Mouse (Mus musculus) hindbrain, embryonic 14.5 days (tissue): ENCODE results near the gene Twf1. TPM values are rescaled to one million over a fixed set of nuclear protein-coding genes. Genes with fewer than 3 reads are reported as not detected.

ENCODE experiments used
- ATAC-seq: fragments of 200-750 bp; cut with Nextera tagmentation; 2 replicates; pipeline ENCODE4 v1.8.0; 2017; ENCODE audit warnings: moderate number of reproducible peaks, mild to moderate bottlenecking, moderate TSS enrichment, moderate library complexity; ENCODE audit not compliant: low FRiP score
- DNase-seq: peaks from one replicate; pipeline ENCODE4 v3.0.0-alpha.2; 2015; ENCODE audit warnings: low spot score
- H3K27ac ChIP-seq: fragments of 300-500 bp; sonication (generic); 2 replicates; pipeline ENCODE4 v1.5.1; 2014; ENCODE audit warnings: mild to moderate bottlenecking, moderate library complexity
- H3K27me3 ChIP-seq: fragments of 300-500 bp; sonication (generic); 2 replicates; pipeline ENCODE4 v1.6.1; 2014; ENCODE audit warnings: mild to moderate bottlenecking, low read length, mixed read lengths; ENCODE audit not compliant: control insufficient read depth, insufficient read depth
- H3K36me3 ChIP-seq: fragments of 300-500 bp; sonication (generic); replicated peaks from 2 replicates; pipeline ENCODE4 v1.6.1; 2014; ENCODE audit not compliant: control insufficient read depth, insufficient read depth
- H3K4me1 ChIP-seq: fragments of 300-500 bp; sonication (generic); replicated peaks from 2 replicates; pipeline ENCODE4 v1.6.1; 2014; ENCODE audit warnings: antibody characterized with exemption, low read length, mixed read lengths; ENCODE audit not compliant: control insufficient read depth, insufficient read depth
- H3K4me2 ChIP-seq: fragments of 300-500 bp; sonication (generic); replicated peaks from 2 replicates; pipeline ENCODE4 v1.6.1; 2014; ENCODE audit warnings: mild to moderate bottlenecking, moderate library complexity
- H3K4me3 ChIP-seq: fragments of 300-500 bp; sonication (generic); replicated peaks from 2 replicates; pipeline ENCODE4 v1.5.1; 2014; ENCODE audit warnings: mild to moderate bottlenecking, low read length
- H3K9ac ChIP-seq: fragments of 300-500 bp; sonication (generic); 2 replicates; pipeline ENCODE4 v1.6.1; 2014
- H3K9me3 ChIP-seq: fragments of 300-500 bp; sonication (generic); 2 replicates; pipeline ENCODE4 v1.6.1; 2016; ENCODE audit warnings: low read length; ENCODE audit not compliant: control insufficient read depth
- WGBS: fragments of 180-500 bp; shearing (Covaris S2); extraction: QIAGEN DNeasy Blood & Tissue Kit; methylation state at CpG from one replicate; pipeline ENCODE4 v1.1.7; 2014; 5-methylcytosine and 5-hydroxymethylcytosine counted together
- polyA plus RNA-seq: library from polyadenylated mRNA; unstranded; fragments of >200 nt; fragmentation: Nextera tagmentation; extraction: Ambion mirVana; gene quantifications from 2 replicates; pipeline ENCODE4 v1.2.1, GENCODE M21; 2014

Gene Twf1
- polyA plus RNA-seq, result 80.3 and 85.3 TPM in 2 replicates

DNA sequence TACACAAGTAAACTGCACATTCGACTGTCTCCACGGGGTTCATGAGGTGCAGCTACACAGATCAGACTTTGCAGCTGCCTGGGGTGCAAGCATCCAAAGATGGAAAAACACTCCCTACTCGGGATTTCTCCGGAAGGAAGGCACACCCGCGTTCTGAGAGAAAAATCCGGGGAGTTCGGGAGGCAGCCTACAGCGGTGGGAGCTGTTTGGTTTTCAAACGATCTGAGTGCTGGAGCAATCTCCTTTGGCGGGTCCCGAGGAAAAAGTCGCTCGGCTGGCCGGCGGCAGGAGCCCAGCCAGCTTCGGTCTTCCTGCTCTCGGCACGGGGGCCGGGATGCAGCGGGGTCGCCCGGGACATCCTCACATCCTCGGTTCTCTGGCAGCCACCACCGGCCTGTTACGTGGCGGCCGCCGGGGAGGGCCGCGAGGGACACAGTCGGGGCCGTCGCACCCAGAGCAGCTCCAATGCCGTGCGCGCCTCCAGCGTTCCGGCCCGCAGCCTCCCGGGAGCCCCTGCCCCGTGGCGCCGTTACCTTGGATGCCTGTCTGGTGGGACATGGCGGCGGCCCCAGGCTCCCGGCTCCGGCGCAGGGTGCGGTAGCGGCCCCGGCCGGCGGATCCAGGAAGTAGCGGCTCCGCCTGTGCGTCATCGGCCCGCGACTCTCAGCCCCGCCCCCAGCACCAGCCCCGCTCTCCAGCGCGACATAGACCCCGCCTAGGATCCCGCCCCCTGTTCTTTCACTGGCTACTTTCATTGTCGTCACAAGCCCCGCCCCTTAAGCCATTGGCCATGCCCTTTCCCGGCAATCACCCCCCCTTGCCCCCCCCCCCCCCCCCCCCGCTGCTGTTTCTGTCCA lies at the start of gene Twf1:
TSS of gene Twf1 (minus strand) at position 671 of the 857 bp plus-strand sequence.
- Histone ChIP-seq H3K4me1 (peaks cover 17% of the 10 kb centered on the region), H3K4me2 (peak within 1 kb of the TSS; percentile 81), H3K36me3 (peaks cover 17% of the 10 kb centered on the region), H3K27me3 (no peaks in the 10 kb centered on the region), H3K4me3 (peak within 1 kb of the TSS; percentile 75), H3K27ac (peak within 1 kb of the TSS; percentile 66), H3K9me3 (no peaks in the 10 kb centered on the region), H3K9ac (peak within 1 kb of the TSS; percentile 83)
- WGBS, result under 1% methylated on average over 69 of the region's 70 CpGs
- DNase-seq (peak; percentile 98), ATAC-seq (peak; percentile 99)

DNA sequence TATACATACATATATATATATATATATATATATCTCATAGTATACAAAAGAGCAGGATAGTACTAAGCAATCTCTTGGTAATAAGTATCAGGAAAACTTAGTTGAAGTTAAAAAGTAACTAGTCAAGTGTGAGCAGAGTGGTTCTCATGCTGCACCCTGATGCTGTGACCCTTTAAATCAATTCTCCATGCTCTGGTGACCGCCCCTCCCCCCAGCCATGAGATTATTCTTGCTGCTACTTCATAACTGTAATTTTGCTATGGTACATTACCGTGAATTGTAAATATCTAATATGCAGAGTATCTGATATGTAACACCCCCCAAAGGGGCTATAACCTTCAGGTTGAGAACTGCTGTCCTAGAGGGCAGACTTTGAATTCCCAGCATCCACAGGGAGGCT lies 49.4 kb upstream of the Twf1 start:
- Histone ChIP-seq H3K27ac (no peak overlapping the region), H3K36me3 (no peaks in the 10 kb centered on the region), H3K4me3 (no peak overlapping the region), H3K27me3 (no peaks in the 10 kb centered on the region), H3K4me1 (no peaks in the 10 kb centered on the region), H3K9ac (no peak overlapping the region), H3K4me2 (no peak overlapping the region), H3K9me3 (no peaks in the 10 kb centered on the region)
- DNase-seq, result no peak
- ATAC-seq, result no peak
- WGBS, result 71% methylated on average over 2 of the region's 2 CpGs

DNA sequence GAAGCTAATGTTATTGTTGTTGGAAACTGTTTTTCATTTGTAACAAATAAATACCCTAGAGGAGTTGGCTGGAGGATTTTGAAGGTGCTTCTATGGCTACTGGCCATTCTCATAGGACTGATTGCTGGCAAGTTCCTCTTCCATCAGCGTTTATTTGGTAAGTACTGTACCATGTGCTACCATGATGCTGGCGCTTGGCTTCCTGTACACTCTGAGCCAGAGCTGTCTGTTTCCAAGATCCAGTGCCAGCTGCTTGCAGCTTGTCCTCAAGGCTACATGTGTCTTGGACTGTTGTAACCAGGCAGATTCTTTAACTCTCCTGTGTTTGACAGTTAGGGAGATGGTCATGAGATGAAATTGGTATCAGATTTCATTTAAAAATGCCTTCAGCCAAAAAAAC lies 48.5 kb upstream of the Twf1 start:
- 86% methylated on average over 2 of the region's 2 CpGs for WGBS
- no peak for ATAC-seq
- no peak overlapping the region for H3K4me2 ChIP-seq
- DNase-seq, result no peak
- H3K4me1 ChIP-seq, result no peaks in the 10 kb centered on the region
- no peak overlapping the region for H3K9ac ChIP-seq
- no peak overlapping the region for H3K27ac ChIP-seq
- H3K27me3 ChIP-seq, result no peaks in the 10 kb centered on the region
- H3K9me3 ChIP-seq, result no peaks in the 10 kb centered on the region
- H3K36me3 ChIP-seq, result no peaks in the 10 kb centered on the region
- H3K4me3 ChIP-seq, result no peak overlapping the region

DNA sequence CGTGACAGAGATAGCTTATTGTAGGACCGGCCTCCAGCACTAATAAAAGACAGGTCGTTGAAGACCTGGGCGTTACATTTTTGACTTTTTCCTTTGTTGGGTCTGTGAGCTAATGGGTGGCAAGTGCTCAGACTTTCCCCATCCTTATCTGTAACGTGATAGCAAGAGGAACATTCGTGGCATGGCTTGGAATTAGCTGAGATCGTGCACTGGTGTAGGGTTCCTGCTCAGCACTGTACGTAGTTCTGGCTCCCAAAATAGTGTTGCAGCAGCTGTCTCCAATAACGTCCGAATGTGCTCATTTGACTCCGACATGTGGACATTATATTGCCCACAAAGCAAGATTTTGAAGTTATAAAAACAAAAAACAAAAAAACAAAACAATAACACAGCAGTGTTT lies 44.8 kb upstream of the Twf1 start:
- ATAC-seq, result no peak
- Histone ChIP-seq H3K4me2 (no peak overlapping the region), H3K9me3 (no peaks in the 10 kb centered on the region), H3K4me1 (no peaks in the 10 kb centered on the region), H3K4me3 (no peak overlapping the region), H3K27ac (no peak overlapping the region), H3K9ac (no peak overlapping the region), H3K27me3 (peaks cover 8% of the 10 kb centered on the region; the same call in 1 of the 2 replicates), H3K36me3 (no peaks in the 10 kb centered on the region)
- no peak for DNase-seq
- 85% methylated on average over 11 of the region's 11 CpGs for WGBS

DNA sequence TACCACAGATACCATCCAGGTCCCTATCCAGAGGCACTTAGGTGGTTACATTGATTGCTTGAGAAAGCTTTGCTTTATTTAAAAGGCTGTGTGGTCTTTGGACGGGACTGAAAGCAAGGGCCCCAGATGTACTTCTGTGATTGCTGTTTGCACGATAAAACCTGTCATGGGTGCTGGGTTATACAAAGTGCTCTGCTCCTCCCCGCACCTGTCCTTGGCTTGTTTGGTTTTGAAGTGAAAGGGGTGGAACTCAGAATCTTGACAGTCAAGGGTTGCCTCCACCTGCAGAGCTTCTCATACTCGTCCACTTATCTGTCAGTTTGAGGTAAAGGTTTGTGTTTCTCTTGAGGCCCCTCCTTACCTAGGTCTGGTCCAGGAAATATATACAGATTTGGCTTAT lies 40.9 kb upstream of the Twf1 start:
- H3K27ac ChIP-seq, result no peak overlapping the region
- H3K36me3 ChIP-seq, result no peaks in the 10 kb centered on the region
- DNase-seq, result no peak
- no peak overlapping the region for H3K4me2 ChIP-seq
- whole genome bisulfite sequencing, result 81% methylated on average over 4 of the region's 4 CpGs
- no peak overlapping the region for H3K9ac ChIP-seq
- peaks cover 8% of the 10 kb centered on the region; the same call in 1 of the 2 replicates for H3K27me3 ChIP-seq
- no peak overlapping the region for H3K4me3 ChIP-seq
- H3K9me3 ChIP-seq, result no peaks in the 10 kb centered on the region
- ATAC-seq, result no peak
- H3K4me1 ChIP-seq, result no peaks in the 10 kb centered on the region

DNA sequence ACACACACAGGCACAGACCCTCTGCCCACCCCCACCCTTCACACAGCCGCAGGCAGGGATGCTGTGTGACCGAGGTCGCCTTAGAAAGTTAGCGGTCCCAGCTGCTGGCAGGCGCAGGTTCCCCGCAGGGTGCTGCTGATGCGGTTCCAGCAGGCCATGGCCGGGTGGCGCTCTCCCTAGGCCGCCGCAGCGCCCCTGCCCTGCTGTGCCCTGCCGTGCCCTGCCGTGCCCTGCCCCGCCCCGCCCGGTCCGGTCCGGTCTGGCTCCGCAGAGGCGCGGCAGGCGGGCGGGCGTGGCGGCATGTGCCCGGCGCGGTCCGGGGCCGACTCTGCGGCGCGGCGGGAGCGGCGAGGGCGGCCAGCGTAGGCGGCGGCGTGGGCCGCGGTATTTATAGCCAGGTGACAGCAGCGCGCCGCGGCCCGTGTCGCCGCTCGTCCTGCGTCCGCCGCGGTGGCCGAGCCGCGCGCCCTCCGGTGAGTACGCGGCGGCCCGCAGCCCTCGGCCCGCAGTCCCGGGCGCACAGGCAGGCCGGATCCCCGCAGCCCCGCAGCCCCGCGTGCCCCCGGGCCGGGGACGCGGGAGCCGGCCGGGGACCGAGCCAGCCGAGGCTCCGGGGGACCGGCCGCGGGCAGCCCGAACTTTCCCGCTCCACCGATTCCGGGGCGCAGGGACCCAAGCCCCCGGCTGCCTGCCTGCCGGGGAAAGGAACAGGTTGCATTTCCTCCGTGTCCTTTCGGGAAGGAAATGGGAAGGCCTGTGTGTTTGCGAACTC lies 39.3 kb upstream of the Twf1 start, which contains the start of gene Tmem117:
TSS of gene Tmem117 (plus strand) at position 403 of the 772 bp plus-strand sequence.
- Histone ChIP-seq H3K4me2 (peak within 1 kb of the TSS; percentile 96), H3K27ac (no peak within 1 kb of the TSS), H3K9me3 (no peaks in the 10 kb centered on the region), H3K4me3 (peak within 1 kb of the TSS; percentile 73), H3K27me3 (peaks cover 8% of the 10 kb centered on the region; the same call in 1 of the 2 replicates), H3K4me1 (no peaks in the 10 kb centered on the region), H3K9ac (peak within 1 kb of the TSS; percentile 84), H3K36me3 (no peaks in the 10 kb centered on the region)
- peak; percentile 62 for ATAC-seq
- under 1% methylated on average over 85 of the region's 96 CpGs for WGBS
- no peak for DNase-seq

DNA sequence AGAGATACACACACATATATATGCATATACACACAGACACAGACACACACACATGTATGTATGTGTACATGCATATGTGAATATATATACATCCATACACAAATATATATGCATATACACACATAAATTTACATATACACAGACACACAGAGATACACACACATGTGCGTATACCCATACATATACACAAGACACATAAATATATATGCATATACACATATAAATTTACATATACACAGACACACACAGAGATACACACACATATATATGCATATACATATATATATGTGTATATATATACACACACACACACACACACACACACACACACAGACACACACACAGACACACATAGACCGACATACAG lies 38.8 kb upstream of the Twf1 start:
- DNase-seq, result no peak
- H3K4me2 ChIP-seq, result peak overlapping the region; percentile 96
- no peak overlapping the region for H3K27ac ChIP-seq
- H3K9ac ChIP-seq, result peak overlapping the region; percentile 84
- WGBS, result 48% methylated on average over 2 of the region's 2 CpGs
- ATAC-seq, result no peak; the same call in 1 of the 2 replicates
- H3K27me3 ChIP-seq, result peaks cover 8% of the 10 kb centered on the region; the same call in 1 of the 2 replicates
- H3K9me3 ChIP-seq, result no peaks in the 10 kb centered on the region
- no peaks in the 10 kb centered on the region for H3K4me1 ChIP-seq
- peak overlapping the region; percentile 73 for H3K4me3 ChIP-seq
- H3K36me3 ChIP-seq, result no peaks in the 10 kb centered on the region

DNA sequence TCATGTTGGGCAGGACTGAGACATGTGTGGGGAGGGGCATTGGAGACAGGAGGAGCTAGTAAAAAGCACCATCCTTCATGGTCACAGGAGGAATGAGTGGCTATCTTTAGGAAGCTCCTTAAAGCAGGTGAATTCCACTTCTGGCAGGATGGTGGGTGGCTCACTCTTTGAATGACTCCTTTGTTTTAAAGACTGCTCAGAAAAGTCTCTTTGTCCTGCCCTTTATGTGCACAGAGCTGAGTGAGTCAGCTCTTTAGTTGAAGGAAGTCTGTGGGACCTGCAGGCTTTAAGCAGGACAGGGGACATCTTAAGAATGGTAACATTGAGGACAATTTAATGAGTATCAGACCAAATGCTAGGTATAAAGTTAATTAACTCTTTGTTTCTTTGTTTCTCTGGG lies 31.2 kb upstream of the Twf1 start:
- H3K4me2 ChIP-seq, result no peak overlapping the region
- H3K36me3 ChIP-seq, result no peaks in the 10 kb centered on the region
- H3K9me3 ChIP-seq, result no peaks in the 10 kb centered on the region
- no peak for ATAC-seq
- H3K9ac ChIP-seq, result no peak overlapping the region
- no peaks in the 10 kb centered on the region for H3K27me3 ChIP-seq
- no peak for DNase-seq
- H3K27ac ChIP-seq, result no peak overlapping the region
- no peaks in the 10 kb centered on the region for H3K4me1 ChIP-seq
- H3K4me3 ChIP-seq, result no peak overlapping the region

DNA sequence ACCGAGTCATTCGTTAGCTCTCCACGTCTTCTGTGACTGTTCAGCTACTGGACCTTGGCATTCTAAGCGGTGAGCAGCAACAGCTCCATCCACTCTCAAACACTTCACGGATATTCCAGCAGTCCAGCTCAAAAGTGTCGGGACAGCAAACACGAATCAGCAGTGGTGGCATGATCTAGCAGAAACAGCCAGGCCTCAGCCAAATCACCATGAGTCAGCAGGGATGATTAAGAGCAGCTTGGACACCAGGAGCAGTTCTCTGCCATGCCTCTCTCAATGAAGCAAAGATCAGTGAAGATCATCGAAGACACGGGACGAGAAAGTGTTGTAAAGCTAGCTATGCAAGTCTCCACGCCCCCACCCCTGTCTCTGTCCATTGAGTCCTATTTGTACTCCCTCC lies 26.3 kb upstream of the Twf1 start:
- Histone ChIP-seq H3K27ac (no peak overlapping the region), H3K9ac (no peak overlapping the region), H3K4me2 (no peak overlapping the region), H3K9me3 (no peaks in the 10 kb centered on the region), H3K4me1 (no peaks in the 10 kb centered on the region), H3K4me3 (no peak overlapping the region), H3K36me3 (no peaks in the 10 kb centered on the region), H3K27me3 (no peaks in the 10 kb centered on the region)
- ATAC-seq (no peak), DNase-seq (no peak)
- 90% methylated on average over 11 of the region's 11 CpGs for WGBS
